Mouse (Mus musculus): Measurements from ENCODE around the gene Tbc1d21.

DNA sequence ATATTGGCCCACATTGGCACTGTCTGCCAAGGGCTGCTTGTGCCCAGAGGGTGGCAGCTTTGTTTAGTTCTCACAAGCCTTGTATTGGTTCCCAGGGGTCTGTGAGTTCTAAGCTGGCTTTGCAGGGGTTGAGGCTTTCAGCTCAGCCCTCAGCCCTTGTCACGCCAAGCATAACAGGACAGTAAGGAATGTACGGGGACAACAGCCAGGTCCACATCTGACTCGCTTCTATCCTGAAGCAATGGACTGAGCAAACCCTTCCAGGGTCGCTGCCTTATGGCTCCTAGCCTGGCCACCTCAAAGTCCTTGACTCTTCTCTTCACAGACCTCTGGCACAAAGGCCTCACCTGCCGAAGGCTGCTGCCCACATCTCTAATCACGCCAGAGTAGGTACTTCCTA, 22.5 kb downstream of the Tbc1d21 start:
- TF ChIP-seq GATA1 (IDR thresholded peaks at IDR 0.05; ENCODE audit: low read length) (no peak), TAL1 (IDR thresholded peaks at IDR 0.05; ENCODE audit: low read length) (no peak)
